Mouse (Mus musculus): ENCODE measurements around the gene Gpr89. TPM values are rescaled to one million over a fixed set of nuclear protein-coding genes. Genes with fewer than 3 reads are reported as not detected.

Gene Gpr89
- polyA plus RNA-seq, 1 experiment from 2014 or later, result 34.6 TPM

DNA sequence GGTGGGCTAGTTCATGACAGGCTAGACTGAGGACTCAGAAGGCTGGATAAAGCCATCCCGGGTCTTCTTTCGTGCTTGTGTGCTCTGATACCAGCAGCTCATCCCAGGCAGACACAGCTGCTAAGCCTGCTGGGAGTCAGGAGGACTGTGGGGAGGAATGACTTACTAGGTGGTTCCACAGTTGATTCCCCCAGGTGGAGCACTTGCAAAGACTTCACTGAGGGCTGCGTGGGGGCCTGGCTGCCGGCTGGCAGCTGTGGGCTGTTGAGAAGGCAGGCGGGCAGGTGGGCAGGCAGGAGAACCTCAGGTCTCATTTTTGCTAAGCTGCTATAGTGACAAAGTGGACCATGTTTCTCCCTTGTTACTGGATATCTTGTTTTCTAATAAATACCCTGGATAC, 44.6 kb downstream of the Gpr89 start:
- 91% methylated on average over 5 of the region's 5 CpGs for WGBS
- H3K36me3 ChIP-seq, result 0 out of 2 replicates have a peak, but pooled peaks cover 4% of the 10 kb centered on the region
- H3K27me3 ChIP-seq (ENCODE audit: low read depth, poor library complexity, severe bottlenecking), result no peaks in the 10 kb centered on the region
- no peak overlapping the region for H3K27ac ChIP-seq (replicated peaks)
- no peak overlapping the region for H3K4me3 ChIP-seq
- no peaks in the 10 kb centered on the region for H3K9me3 ChIP-seq (replicated peaks)
- no peaks in the 10 kb centered on the region for H3K4me1 ChIP-seq
- no peak for DNase-seq (ENCODE audit: low spot score)

DNA sequence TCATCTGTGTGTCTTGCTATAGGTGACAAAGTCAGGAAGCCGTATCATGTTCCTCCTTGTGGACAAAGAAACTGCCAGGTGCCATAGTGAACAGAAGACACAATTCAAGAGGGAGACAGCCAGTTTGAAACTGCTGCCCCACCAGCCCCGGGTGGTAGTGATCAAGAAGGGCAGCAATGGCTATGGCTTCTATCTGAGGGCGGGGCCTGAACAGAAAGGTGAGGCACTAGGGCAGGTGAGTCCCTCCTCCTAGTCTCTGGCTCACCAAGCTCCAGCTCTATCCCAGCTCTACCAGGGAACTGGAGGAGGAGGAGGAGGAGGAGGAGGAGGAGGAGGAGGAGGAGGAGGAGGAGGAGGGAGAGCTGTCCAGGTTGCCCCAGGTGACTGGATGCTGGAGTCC, 49.3 kb downstream of the Gpr89 start:
- H3K4me3 ChIP-seq, result no peak overlapping the region
- H3K27ac ChIP-seq (replicated peaks), result no peak overlapping the region
- H3K27me3 ChIP-seq (ENCODE audit: low read depth, poor library complexity, severe bottlenecking), result no peaks in the 10 kb centered on the region
- H3K9me3 ChIP-seq (replicated peaks), result no peaks in the 10 kb centered on the region
- H3K36me3 ChIP-seq, result 0 out of 2 replicates have a peak, but pooled peaks cover 2% of the 10 kb centered on the region
- H3K4me1 ChIP-seq, result no peaks in the 10 kb centered on the region
- no peak for DNase-seq (ENCODE audit: low spot score)
- 71% methylated on average over 3 of the region's 3 CpGs for WGBS

DNA sequence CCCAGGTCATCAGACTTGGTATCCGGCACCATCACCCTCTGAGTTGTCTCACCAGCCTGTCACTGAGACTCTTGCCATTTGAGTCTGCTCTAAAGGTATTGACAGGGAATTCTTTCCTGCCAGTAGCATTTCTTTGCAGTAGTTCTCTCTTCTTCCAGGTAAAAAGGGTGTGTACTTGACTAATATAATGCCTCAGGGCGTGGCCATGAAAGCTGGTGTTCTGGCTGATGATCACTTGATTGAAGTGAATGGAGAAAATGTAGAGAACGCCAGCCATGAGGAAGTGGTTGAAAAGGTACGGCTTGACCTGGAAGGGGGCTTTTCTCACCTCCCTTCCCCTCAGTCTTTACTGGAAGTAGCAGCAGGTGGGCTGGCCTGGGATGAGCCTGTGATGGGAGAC, 50.8 kb downstream of the Gpr89 start:
- H3K4me3 ChIP-seq, result no peak overlapping the region
- 90% methylated on average over 4 of the region's 4 CpGs for WGBS
- DNase-seq (ENCODE audit: low spot score), result no peak

DNA sequence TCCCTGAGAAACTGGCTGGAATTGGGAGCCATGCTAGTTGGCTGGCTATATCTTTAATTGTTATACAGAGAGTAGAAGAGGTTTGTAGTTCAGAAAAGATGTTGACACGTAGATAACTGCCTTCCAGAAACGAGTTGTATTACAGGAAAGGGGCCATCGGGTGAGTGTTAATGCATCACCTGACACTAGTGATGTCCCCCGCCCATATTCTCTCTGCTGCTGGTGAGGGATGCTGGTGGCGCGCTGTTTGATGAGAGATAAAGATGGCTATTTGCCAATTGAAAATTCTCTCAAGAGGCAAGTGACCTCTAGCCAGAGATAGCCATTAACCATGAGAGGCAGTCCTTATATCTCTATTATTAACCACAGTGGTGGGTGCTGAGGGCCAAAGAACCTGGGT, 52.6 kb downstream of the Gpr89 start:
- DNase-seq (ENCODE audit: low spot score), result no peak
- no peaks in the 10 kb centered on the region for H3K36me3 ChIP-seq
- 88% methylated on average over 6 of the region's 6 CpGs for WGBS
- H3K27ac ChIP-seq (replicated peaks), result no peak overlapping the region
- H3K4me1 ChIP-seq, result peaks cover under 1% of the 10 kb centered on the region; the same call in 1 of the 2 replicates
- no peaks in the 10 kb centered on the region for H3K27me3 ChIP-seq (ENCODE audit: low read depth, poor library complexity, severe bottlenecking)
- H3K4me3 ChIP-seq, result no peak overlapping the region
- no peaks in the 10 kb centered on the region for H3K9me3 ChIP-seq (replicated peaks)

More for the DNA sequence above, 50.8 kb downstream of the Gpr89 start:
- no peak overlapping the region for H3K27ac ChIP-seq (replicated peaks)
- H3K27me3 ChIP-seq (ENCODE audit: low read depth, poor library complexity, severe bottlenecking), result no peaks in the 10 kb centered on the region
- H3K36me3 ChIP-seq, result no peaks in the 10 kb centered on the region
- no peaks in the 10 kb centered on the region for H3K9me3 ChIP-seq (replicated peaks)
- no peaks in the 10 kb centered on the region for H3K4me1 ChIP-seq

DNA sequence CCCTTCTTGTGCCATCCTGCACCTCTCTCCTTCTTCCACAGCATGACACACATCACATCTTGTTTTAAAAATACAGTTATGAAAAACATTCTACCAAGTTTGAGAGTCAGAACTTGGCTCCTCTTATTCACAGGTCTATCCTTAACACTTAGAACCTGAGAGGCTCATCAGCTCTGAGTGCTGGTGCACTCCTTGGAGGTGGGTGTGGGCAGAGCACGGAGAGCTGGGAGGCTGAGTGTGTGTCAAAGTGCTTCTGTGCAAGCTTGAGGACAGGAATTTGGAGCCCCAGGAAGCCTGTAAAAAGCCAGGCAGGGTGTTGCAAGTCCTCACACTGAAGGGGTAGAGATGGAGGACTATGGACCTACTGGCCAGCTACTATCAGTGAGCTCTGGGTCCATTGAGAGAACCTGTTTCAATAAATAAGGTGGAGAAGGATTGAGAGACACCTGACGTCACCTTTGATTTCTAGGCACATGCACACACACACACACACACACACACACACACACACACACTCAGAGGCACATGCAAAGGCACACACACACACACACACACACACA, 55.9 kb downstream of the Gpr89 start:
- Histone ChIP-seq H3K27me3 (ENCODE audit: low read depth, poor library complexity, severe bottlenecking) (no peaks in the 10 kb centered on the region), H3K4me1 (peaks cover 3% of the 10 kb centered on the region; the same call in 1 of the 2 replicates), H3K4me3 (no peak overlapping the region), H3K9me3 (replicated peaks) (no peaks in the 10 kb centered on the region), H3K36me3 (no peaks in the 10 kb centered on the region), H3K27ac (replicated peaks) (no peak overlapping the region)
- WGBS, result 80% methylated on average over 2 of the region's 2 CpGs
- DNase-seq (ENCODE audit: low spot score), result no peak

DNA sequence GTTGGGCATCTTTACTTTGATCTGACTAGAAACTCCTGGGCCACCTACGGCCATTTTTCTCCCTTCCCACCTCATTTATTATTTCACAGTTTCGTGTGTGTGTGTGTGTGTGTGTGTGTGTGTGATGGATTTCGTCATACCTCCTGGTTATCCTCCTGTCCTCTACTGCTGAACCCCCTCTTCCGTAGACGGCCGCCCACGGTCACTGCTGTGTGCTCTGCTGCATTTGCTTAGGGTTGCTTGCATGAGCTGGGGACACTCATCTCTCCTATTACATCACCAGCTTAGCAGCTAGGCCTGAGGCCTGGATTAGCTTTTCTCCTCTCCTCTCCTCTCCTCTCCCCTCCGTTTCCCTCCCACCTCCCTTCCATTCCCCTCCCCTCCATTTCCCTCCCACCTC, 56.7 kb downstream of the Gpr89 start:
- no peak for DNase-seq (ENCODE audit: low spot score)
- Histone ChIP-seq H3K36me3 (no peaks in the 10 kb centered on the region), H3K9me3 (replicated peaks) (no peaks in the 10 kb centered on the region), H3K27me3 (ENCODE audit: low read depth, poor library complexity, severe bottlenecking) (no peaks in the 10 kb centered on the region), H3K27ac (replicated peaks) (no peak overlapping the region), H3K4me1 (peaks cover 3% of the 10 kb centered on the region; the same call in 1 of the 2 replicates), H3K4me3 (no peak overlapping the region)
- WGBS, result 95% methylated on average over 7 of the region's 8 CpGs

DNA sequence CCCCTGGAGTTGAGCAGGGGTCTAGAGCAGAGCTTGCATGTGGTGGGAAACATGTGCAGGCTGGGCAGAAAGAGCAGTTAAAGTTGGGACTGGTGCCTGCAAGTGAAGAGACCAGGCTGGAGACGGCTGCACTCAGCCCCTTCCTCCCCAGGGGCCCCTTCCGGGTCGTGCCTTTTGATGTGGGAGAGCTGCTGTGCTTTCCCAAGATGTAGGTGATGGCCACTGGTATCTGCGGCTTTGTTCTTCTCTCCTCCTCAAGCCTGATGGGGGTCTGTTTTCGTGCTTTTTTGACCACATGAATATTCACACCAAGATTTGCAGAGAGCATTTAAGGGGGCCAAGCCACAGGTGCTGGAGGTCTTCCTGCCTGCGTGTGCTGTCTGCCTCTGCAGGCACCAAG, 57.5 kb downstream of the Gpr89 start:
- Histone ChIP-seq H3K4me1 (peaks cover 3% of the 10 kb centered on the region; the same call in 1 of the 2 replicates), H3K27me3 (ENCODE audit: low read depth, poor library complexity, severe bottlenecking) (no peaks in the 10 kb centered on the region), H3K36me3 (no peaks in the 10 kb centered on the region), H3K4me3 (no peak overlapping the region), H3K9me3 (replicated peaks) (no peaks in the 10 kb centered on the region), H3K27ac (replicated peaks) (no peak overlapping the region)
- DNase-seq (ENCODE audit: low spot score), result no peak
- WGBS, result 54% methylated on average over 6 of the region's 6 CpGs

DNA sequence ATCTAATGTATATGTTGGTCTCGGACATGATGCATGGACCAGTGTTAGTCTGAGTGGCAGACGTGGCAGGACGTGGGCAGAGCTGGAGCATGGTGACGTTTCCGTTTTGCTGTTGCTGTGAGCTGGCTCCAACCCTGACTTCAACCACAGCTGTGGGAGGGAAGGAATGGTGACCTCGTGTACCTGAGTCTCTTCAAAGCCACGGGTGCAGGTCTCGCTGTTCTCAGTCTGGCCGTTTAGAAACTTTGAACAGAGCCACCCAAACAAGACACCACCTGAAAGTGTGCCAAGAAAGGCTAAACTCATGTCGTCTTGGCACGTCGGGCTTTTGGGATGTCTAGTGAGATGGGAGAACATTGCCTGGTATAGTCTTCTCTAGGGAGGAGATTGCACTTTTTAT, 58.2 kb downstream of the Gpr89 start:
- peaks cover 3% of the 10 kb centered on the region; the same call in 1 of the 2 replicates for H3K4me1 ChIP-seq
- WGBS, result 89% methylated on average over 12 of the region's 12 CpGs
- H3K4me3 ChIP-seq, result no peak overlapping the region
- H3K9me3 ChIP-seq (replicated peaks), result no peaks in the 10 kb centered on the region
- no peaks in the 10 kb centered on the region for H3K27me3 ChIP-seq (ENCODE audit: low read depth, poor library complexity, severe bottlenecking)
- no peak overlapping the region for H3K27ac ChIP-seq (replicated peaks)
- DNase-seq (ENCODE audit: low spot score), result no peak
- H3K36me3 ChIP-seq, result no peaks in the 10 kb centered on the region

DNA sequence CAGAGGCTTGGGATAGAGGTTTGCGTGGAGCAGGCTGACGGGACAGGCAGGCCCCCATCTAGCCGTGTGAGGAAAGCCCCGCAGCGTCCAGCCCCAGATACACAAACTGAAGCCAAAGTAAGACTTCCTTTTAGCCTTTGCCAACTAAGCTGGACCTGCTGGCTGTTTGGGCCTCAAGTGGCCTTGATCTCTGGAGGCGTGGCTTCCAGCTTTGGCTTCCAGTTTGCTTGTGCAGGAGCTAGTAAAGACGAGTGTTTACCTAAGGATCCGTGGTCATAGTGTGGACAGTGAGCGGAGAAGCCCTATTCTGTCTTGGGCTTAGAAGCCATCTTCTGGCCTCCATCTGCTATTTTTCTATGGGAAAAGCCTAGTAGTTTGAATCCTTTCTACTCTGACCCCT, 59.3 kb downstream of the Gpr89 start:
- 91% methylated on average over 9 of the region's 9 CpGs for WGBS
- Histone ChIP-seq H3K9me3 (replicated peaks) (no peaks in the 10 kb centered on the region), H3K27ac (replicated peaks) (no peak overlapping the region), H3K4me3 (no peak overlapping the region), H3K4me1 (peaks cover 3% of the 10 kb centered on the region; the same call in 1 of the 2 replicates), H3K36me3 (no peaks in the 10 kb centered on the region), H3K27me3 (ENCODE audit: low read depth, poor library complexity, severe bottlenecking) (no peaks in the 10 kb centered on the region)
- no peak for DNase-seq (ENCODE audit: low spot score)

DNA sequence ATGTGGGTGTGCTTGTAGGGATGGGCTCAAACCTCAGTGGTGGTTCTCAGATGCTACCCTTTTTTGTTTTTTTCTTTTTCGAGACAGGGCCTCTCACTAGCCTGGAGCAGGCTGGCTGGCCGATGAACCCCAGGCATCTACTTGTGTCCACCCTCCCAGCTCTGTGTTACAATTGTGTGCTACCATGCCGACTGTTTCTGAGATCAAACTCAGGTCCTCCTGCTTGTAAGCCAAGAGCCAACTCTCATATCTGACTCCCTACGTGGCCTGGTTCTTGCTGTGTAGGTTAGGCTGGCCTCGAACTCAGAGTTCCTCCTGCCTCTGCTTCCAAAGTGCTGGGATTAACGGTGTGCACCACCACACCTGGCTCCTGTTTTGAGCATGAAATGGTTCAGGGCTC, 60.0 kb downstream of the Gpr89 start:
- Histone ChIP-seq H3K9me3 (replicated peaks) (no peaks in the 10 kb centered on the region), H3K27me3 (ENCODE audit: low read depth, poor library complexity, severe bottlenecking) (no peaks in the 10 kb centered on the region), H3K4me3 (no peak overlapping the region), H3K36me3 (no peaks in the 10 kb centered on the region), H3K4me1 (peaks cover 3% of the 10 kb centered on the region; the same call in 1 of the 2 replicates), H3K27ac (replicated peaks) (no peak overlapping the region)
- DNase-seq (ENCODE audit: low spot score), result no peak
- WGBS, result 91% methylated on average over 6 of the region's 6 CpGs

DNA sequence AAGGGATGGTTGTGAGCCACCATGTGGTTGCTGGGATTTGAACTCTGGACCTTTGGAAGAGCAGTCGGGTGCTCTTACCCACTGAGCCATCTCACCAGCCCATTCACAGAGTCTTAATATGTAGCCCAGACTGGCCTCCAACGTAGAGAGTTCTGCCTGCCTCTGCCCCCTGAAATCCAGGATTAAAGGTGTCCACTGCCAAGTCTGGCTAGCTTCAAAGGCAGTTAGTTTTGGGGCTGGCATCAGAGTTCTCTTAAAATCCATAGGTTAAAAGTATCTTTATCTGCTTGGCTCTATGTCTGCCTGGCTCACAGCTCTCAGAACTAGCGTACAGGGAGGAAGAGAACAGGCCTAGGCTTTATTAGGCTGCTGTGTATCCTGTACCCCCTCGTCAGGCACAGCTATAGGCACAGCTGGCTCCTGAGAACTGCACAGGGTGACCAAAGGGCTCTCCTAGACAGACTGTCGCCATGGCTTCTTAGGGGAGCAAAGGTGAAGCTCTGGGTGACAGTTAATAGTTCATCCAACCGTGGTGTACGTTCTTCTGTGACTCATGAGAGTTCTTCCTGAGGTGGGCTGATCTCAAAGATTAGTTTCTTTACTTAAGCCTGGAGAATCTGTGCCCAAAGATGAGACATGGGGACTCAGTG, 66.0 kb downstream of the Gpr89 start:
- DNase-seq (ENCODE audit: low spot score), result no peak
- Histone ChIP-seq H3K27me3 (ENCODE audit: low read depth, poor library complexity, severe bottlenecking) (no peaks in the 10 kb centered on the region), H3K9me3 (replicated peaks) (no peaks in the 10 kb centered on the region), H3K27ac (replicated peaks) (no peak overlapping the region), H3K4me3 (no peak overlapping the region), H3K4me1 (no peaks in the 10 kb centered on the region), H3K36me3 (no peaks in the 10 kb centered on the region)
- WGBS, result 85% methylated on average over 7 of the region's 7 CpGs

DNA sequence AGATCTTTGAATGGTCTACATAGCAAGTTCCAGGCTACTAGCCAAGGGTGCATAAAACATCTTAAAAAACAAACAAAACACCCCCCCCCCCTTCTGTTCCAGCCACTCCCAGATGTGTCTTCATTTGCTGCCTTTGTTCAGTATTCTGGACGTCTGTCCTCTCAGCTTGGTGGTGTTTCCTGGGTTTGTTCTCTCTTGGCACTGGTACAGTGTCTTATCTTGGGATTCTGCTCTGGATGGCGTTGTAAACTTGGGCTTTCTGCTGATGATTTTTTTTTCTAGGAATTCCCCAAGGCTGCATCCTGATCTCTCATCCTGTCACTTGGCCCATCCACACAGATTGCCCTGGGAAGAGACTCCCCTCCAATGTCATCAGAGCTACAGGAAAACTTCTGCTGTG, 68.7 kb downstream of the Gpr89 start:
- Histone ChIP-seq H3K27me3 (ENCODE audit: low read depth, poor library complexity, severe bottlenecking) (no peaks in the 10 kb centered on the region), H3K27ac (replicated peaks) (no peak overlapping the region), H3K4me1 (peaks cover 8% of the 10 kb centered on the region), H3K9me3 (replicated peaks) (no peaks in the 10 kb centered on the region), H3K4me3 (no peak overlapping the region), H3K36me3 (no peaks in the 10 kb centered on the region)
- WGBS, result 78% methylated on average over 2 of the region's 2 CpGs
- DNase-seq (ENCODE audit: low spot score), result no peak

DNA sequence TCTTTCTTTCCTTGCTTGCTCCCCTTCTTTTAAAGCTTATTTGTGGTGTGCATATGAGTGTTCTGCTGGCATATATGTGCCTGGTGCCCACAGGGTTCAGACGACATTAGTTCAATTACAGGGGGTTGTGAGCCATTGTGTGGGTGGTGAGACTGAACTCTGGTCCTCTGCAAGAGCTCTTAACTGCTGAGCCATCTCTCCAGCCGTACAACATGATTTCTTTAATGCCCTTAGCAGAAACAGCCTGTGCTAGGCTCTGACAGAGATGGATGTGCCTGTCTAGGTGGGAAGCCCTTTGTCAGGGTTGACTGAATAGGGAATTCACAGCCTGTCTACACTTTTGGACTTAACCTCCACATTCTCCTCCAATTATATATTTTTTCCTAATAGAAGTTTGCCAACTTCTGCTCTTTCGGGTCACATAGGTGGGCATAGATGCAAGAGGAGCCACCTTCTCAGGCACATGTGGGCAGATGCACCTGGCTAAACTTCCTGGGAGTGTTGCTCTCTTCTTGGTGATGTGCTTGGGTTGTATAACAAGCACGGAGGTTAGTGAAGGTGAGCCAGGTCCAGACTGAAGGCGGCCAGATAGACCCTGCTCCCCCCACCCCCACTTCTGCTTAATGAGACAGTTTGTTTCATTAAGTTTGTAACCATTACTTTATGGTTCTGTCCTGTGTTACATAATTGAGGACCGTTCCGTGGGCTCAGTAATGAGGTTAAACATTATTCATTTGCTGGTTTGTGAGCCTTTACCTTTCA, 70.4 kb downstream of the Gpr89 start:
- DNase-seq (ENCODE audit: low spot score), result no peak
- H3K36me3 ChIP-seq, result no peaks in the 10 kb centered on the region
- WGBS, result 86% methylated on average over 7 of the region's 7 CpGs
- peaks cover 12% of the 10 kb centered on the region for H3K4me1 ChIP-seq
- H3K4me3 ChIP-seq, result no peak overlapping the region
- H3K9me3 ChIP-seq (replicated peaks), result no peaks in the 10 kb centered on the region
- no peak overlapping the region for H3K27ac ChIP-seq (replicated peaks)
- H3K27me3 ChIP-seq (ENCODE audit: low read depth, poor library complexity, severe bottlenecking), result no peaks in the 10 kb centered on the region

Data from midbrain, embryonic 10.5 days (tissue).